Mouse (Mus musculus) liver, embryonic 16.5 days (tissue): ENCODE measurements at regions not wholly inside any gene's neighbourhood (a gene's known extent, or its start where the extent isn't known, plus 50 kb on each side); places are given as distances from the start of the nearest gene placed in this dataset.

ENCODE experiments used
- ATAC-seq: fragments of 200-750 bp; cut with Nextera tagmentation; 2 replicates; pipeline ENCODE4 v1.8.0; 2017; ENCODE audit warnings: low read depth, mild to moderate bottlenecking, moderate number of reproducible peaks, moderate library complexity
- H3K27ac ChIP-seq: fragments of 300-500 bp; sonication (generic); 2 replicates; pipeline ENCODE4 v1.5.1; 2014; ENCODE audit warnings: mild to moderate bottlenecking, low read length
- H3K27me3 ChIP-seq: fragments of 300-500 bp; sonication (generic); 2 replicates; pipeline ENCODE4 v1.6.1; 2014; ENCODE audit warnings: low read depth, low read length, mixed read lengths; ENCODE audit not compliant: control insufficient read depth, insufficient read depth
- H3K36me3 ChIP-seq: fragments of 300-500 bp; sonication (generic); 2 replicates; pipeline ENCODE4 v1.6.1; 2014; ENCODE audit warnings: mild to moderate bottlenecking; ENCODE audit not compliant: control insufficient read depth, insufficient read depth
- H3K4me1 ChIP-seq: fragments of 300-500 bp; sonication (generic); 2 replicates; pipeline ENCODE4 v1.6.1; 2014; ENCODE audit warnings: low read depth, low read length, mixed read lengths; ENCODE audit not compliant: control insufficient read depth
- H3K4me2 ChIP-seq: fragments of 300-500 bp; sonication (generic); 2 replicates; pipeline ENCODE4 v1.6.1; 2014; ENCODE audit warnings: low read depth, low read length, mixed read lengths
- H3K4me3 ChIP-seq: fragments of 300-500 bp; sonication (generic); 2 replicates; pipeline ENCODE4 v1.5.1; 2014; ENCODE audit warnings: low read depth, mild to moderate bottlenecking, low read length
- H3K9ac ChIP-seq: fragments of 300-500 bp; sonication (generic); 2 replicates; pipeline ENCODE4 v1.6.1; 2014; ENCODE audit warnings: low read depth, low read length
- H3K9me3 ChIP-seq: fragments of 300-500 bp; sonication (generic); replicated peaks from 2 replicates; pipeline ENCODE4 v1.6.1; 2016; ENCODE audit warnings: low read length; ENCODE audit not compliant: control insufficient read depth
- WGBS: fragments of 180-500 bp; shearing (Covaris S2); extraction: QIAGEN DNeasy Blood & Tissue Kit; methylation state at CpG from one replicate; pipeline ENCODE4 v1.1.7; 2014; ENCODE audit not compliant: insufficient replicate concordance; 5-methylcytosine and 5-hydroxymethylcytosine counted together

GRCm38 (mm10) chr9:61620786-61621185 is 248.6 kb downstream of the Tle3 start:
- no peak for ATAC-seq

GRCm38 (mm10) chr9:61620105-61620504 is 247.9 kb downstream of the Tle3 start:
- Histone ChIP-seq H3K9me3 (no peaks in the 10 kb centered on the region), H3K4me3 (no peak overlapping the region), H3K4me2 (no peak overlapping the region), H3K36me3 (no peaks in the 10 kb centered on the region), H3K4me1 (no peaks in the 10 kb centered on the region), H3K9ac (no peak overlapping the region), H3K27me3 (no peaks in the 10 kb centered on the region), H3K27ac (no peak overlapping the region)
- ATAC-seq: no peak
- WGBS: 43% methylated on average over 4 of the region's 4 CpGs

More at GRCm38 (mm10) chr9:61620786-61621185, 248.6 kb downstream of the Tle3 start:
- no peaks in the 10 kb centered on the region for H3K27me3 ChIP-seq
- H3K9me3 ChIP-seq: no peaks in the 10 kb centered on the region
- H3K27ac ChIP-seq: no peak overlapping the region
- H3K9ac ChIP-seq: no peak overlapping the region
- H3K36me3 ChIP-seq: no peaks in the 10 kb centered on the region
- no peaks in the 10 kb centered on the region for H3K4me1 ChIP-seq
- H3K4me3 ChIP-seq: no peak overlapping the region
- no peak overlapping the region for H3K4me2 ChIP-seq
- 53% methylated on average over 2 of the region's 2 CpGs for WGBS

GRCm38 (mm10) chr9:61618510-61619249 is 246.5 kb downstream of the Tle3 start:
- Histone ChIP-seq H3K4me1 (no peaks in the 10 kb centered on the region), H3K9ac (no peak overlapping the region), H3K36me3 (no peaks in the 10 kb centered on the region), H3K27me3 (no peaks in the 10 kb centered on the region), H3K4me2 (no peak overlapping the region), H3K4me3 (no peak overlapping the region), H3K27ac (no peak overlapping the region), H3K9me3 (no peaks in the 10 kb centered on the region)
- 55% methylated on average over 12 of the region's 12 CpGs for WGBS
- ATAC-seq: no peak

- no peaks in the 10 kb centered on the region for H3K9me3 ChIP-seq
- H3K4me3 ChIP-seq: no peak overlapping the region
- no peaks in the 10 kb centered on the region for H3K36me3 ChIP-seq
- H3K27me3 ChIP-seq: no peaks in the 10 kb centered on the region
- no peak overlapping the region for H3K4me2 ChIP-seq
- no peak overlapping the region for H3K9ac ChIP-seq
- ATAC-seq: no peak
- no peak overlapping the region for H3K27ac ChIP-seq
- no peaks in the 10 kb centered on the region for H3K4me1 ChIP-seq
- WGBS: 63% methylated on average over 8 of the region's 8 CpGs
Measured at GRCm38 (mm10) chr9:61617979-61618378, 245.8 kb downstream of the Tle3 start.

- H3K27me3 ChIP-seq: no peaks in the 10 kb centered on the region
- H3K36me3 ChIP-seq: no peaks in the 10 kb centered on the region
- H3K4me1 ChIP-seq: no peaks in the 10 kb centered on the region
- no peak overlapping the region for H3K4me2 ChIP-seq
- no peak overlapping the region for H3K9ac ChIP-seq
- WGBS: 53% methylated on average over 4 of the region's 4 CpGs
- H3K9me3 ChIP-seq: no peaks in the 10 kb centered on the region
- no peak overlapping the region for H3K4me3 ChIP-seq
- H3K27ac ChIP-seq: no peak overlapping the region
- ATAC-seq: no peak
Measured at GRCm38 (mm10) chr9:61615556-61615955, 243.4 kb downstream of the Tle3 start.

GRCm38 (mm10) chr9:61607576-61607975 is 235.4 kb downstream of the Tle3 start:
- Histone ChIP-seq H3K27me3 (no peaks in the 10 kb centered on the region), H3K9ac (no peak overlapping the region), H3K9me3 (no peaks in the 10 kb centered on the region), H3K4me3 (no peak overlapping the region), H3K27ac (no peak overlapping the region), H3K4me1 (no peaks in the 10 kb centered on the region), H3K36me3 (no peaks in the 10 kb centered on the region), H3K4me2 (no peak overlapping the region)
- whole genome bisulfite sequencing: 53% methylated on average over 5 of the region's 5 CpGs
- no peak for ATAC-seq

GRCm38 (mm10) chr9:61602353-61602978 is 230.3 kb downstream of the Tle3 start:
- H3K4me2 ChIP-seq: no peak overlapping the region
- H3K4me1 ChIP-seq: no peaks in the 10 kb centered on the region
- no peak for ATAC-seq
- no peaks in the 10 kb centered on the region for H3K36me3 ChIP-seq
- no peak overlapping the region for H3K9ac ChIP-seq
- no peaks in the 10 kb centered on the region for H3K9me3 ChIP-seq
- H3K27me3 ChIP-seq: no peaks in the 10 kb centered on the region
- 40% methylated on average over 7 of the region's 7 CpGs for WGBS
- no peak overlapping the region for H3K27ac ChIP-seq
- H3K4me3 ChIP-seq: no peak overlapping the region

GRCm38 (mm10) chr9:61601911-61602310 is 229.7 kb downstream of the Tle3 start:
- Histone ChIP-seq H3K27ac (no peak overlapping the region), H3K36me3 (no peaks in the 10 kb centered on the region), H3K4me3 (no peak overlapping the region), H3K27me3 (no peaks in the 10 kb centered on the region), H3K4me1 (no peaks in the 10 kb centered on the region), H3K9ac (no peak overlapping the region), H3K9me3 (no peaks in the 10 kb centered on the region), H3K4me2 (no peak overlapping the region)
- ATAC-seq: no peak
- WGBS: 61% methylated on average over 6 of the region's 6 CpGs

GRCm38 (mm10) chr9:61597287-61597686 is 225.1 kb downstream of the Tle3 start:
- H3K9me3 ChIP-seq: no peaks in the 10 kb centered on the region
- H3K36me3 ChIP-seq: no peaks in the 10 kb centered on the region
- no peaks in the 10 kb centered on the region for H3K27me3 ChIP-seq
- H3K9ac ChIP-seq: no peak overlapping the region
- WGBS: 35% methylated on average over 7 of the region's 7 CpGs
- ATAC-seq: no peak
- no peak overlapping the region for H3K4me3 ChIP-seq
- H3K4me2 ChIP-seq: no peak overlapping the region
- no peaks in the 10 kb centered on the region for H3K4me1 ChIP-seq
- no peak overlapping the region for H3K27ac ChIP-seq
